Mouse (Mus musculus) liver, embryonic 16.5 days (tissue): Measurements from ENCODE around the gene Pskh1. TPM values are rescaled to one million over a fixed set of nuclear protein-coding genes. Genes with fewer than 3 reads are reported as not detected.
A peak's percentile ranks its signal among the peaks of the same experiment; 100 is the strongest.

ENCODE experiments used
- ATAC-seq: fragments of 200-750 bp; cut with Nextera tagmentation; 2 replicates; pipeline ENCODE4 v1.8.0; 2017; ENCODE audit warnings: low read depth, mild to moderate bottlenecking, moderate number of reproducible peaks, moderate library complexity
- H3K27ac ChIP-seq: fragments of 300-500 bp; sonication (generic); 2 replicates; pipeline ENCODE4 v1.5.1; 2014; ENCODE audit warnings: mild to moderate bottlenecking, low read length
- H3K27me3 ChIP-seq: fragments of 300-500 bp; sonication (generic); 2 replicates; pipeline ENCODE4 v1.6.1; 2014; ENCODE audit warnings: low read depth, low read length, mixed read lengths; ENCODE audit not compliant: control insufficient read depth, insufficient read depth
- H3K36me3 ChIP-seq: fragments of 300-500 bp; sonication (generic); 2 replicates; pipeline ENCODE4 v1.6.1; 2014; ENCODE audit warnings: mild to moderate bottlenecking; ENCODE audit not compliant: control insufficient read depth, insufficient read depth
- H3K4me1 ChIP-seq: fragments of 300-500 bp; sonication (generic); 2 replicates; pipeline ENCODE4 v1.6.1; 2014; ENCODE audit warnings: low read depth, low read length, mixed read lengths; ENCODE audit not compliant: control insufficient read depth
- H3K4me2 ChIP-seq: fragments of 300-500 bp; sonication (generic); 2 replicates; pipeline ENCODE4 v1.6.1; 2014; ENCODE audit warnings: low read depth, low read length, mixed read lengths
- H3K4me3 ChIP-seq: fragments of 300-500 bp; sonication (generic); 2 replicates; pipeline ENCODE4 v1.5.1; 2014; ENCODE audit warnings: low read depth, mild to moderate bottlenecking, low read length
- H3K9ac ChIP-seq: fragments of 300-500 bp; sonication (generic); 2 replicates; pipeline ENCODE4 v1.6.1; 2014; ENCODE audit warnings: low read depth, low read length
- H3K9me3 ChIP-seq: fragments of 300-500 bp; sonication (generic); replicated peaks from 2 replicates; pipeline ENCODE4 v1.6.1; 2016; ENCODE audit warnings: low read length; ENCODE audit not compliant: control insufficient read depth
- WGBS: fragments of 180-500 bp; shearing (Covaris S2); extraction: QIAGEN DNeasy Blood & Tissue Kit; methylation state at CpG from one replicate; pipeline ENCODE4 v1.1.7; 2014; ENCODE audit not compliant: insufficient replicate concordance; 5-methylcytosine and 5-hydroxymethylcytosine counted together
- polyA plus RNA-seq: library from polyadenylated mRNA; unstranded; fragments of >200 nt; fragmentation: Nextera tagmentation; extraction: Ambion mirVana; gene quantifications from 2 replicates; pipeline ENCODE4 v1.2.1, GENCODE M21; 2015

Gene Pskh1
- 10.0 and 12.2 TPM in 2 replicates for polyA plus RNA-seq

DNA sequence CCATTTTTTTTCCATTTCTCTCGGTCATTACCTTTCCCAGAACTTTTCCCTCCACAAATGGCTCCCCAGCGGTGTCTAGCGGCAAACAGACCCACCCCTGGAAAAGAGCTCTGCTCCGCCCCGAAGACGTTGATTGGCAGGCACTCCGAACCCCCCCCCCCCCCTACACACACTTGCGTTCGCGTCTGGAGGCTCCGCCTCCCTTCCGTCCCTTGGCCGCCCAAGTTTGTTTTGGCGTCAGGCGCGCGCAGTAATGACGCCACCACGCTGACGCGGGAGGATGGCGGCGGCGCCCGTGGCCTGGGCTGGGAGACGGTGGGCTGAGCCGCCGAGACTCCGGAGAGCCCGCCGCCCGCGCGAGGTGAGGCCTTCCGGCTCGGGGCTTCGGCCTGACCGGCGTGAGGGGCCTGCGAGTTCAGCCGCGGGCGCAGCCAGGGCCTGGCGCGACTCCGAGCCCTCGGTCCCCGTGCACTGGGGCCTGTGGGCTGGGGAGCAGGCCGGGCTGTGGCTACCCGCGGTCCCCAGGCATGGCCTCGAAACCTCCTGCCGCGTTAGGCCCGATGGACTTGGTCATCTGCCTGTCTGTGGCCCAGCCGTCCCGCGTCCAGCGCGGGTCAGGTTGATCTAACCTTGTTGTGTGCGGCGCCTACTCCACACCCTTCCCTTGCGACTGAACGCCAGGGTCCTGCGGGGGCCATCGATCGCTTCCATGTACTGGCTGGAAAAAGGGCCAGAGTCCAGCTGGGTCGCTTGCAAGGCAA lies at the start of gene Pskh1:
Pskh1 (plus strand) TSS at position 262 of the 761 bp plus-strand sequence.
- Histone ChIP-seq H3K4me3 (peak within 1 kb of the TSS; percentile 91), H3K9me3 (no peaks in the 10 kb centered on the region), H3K4me1 (peaks cover 16% of the 10 kb centered on the region), H3K9ac (peak within 1 kb of the TSS; percentile 99), H3K4me2 (peak within 1 kb of the TSS; percentile 80), H3K27ac (peak within 1 kb of the TSS; percentile 95), H3K27me3 (no peaks in the 10 kb centered on the region), H3K36me3 (no peaks in the 10 kb centered on the region)
- WGBS: under 1% methylated on average over 65 of the region's 68 CpGs
- peak; percentile 92 for ATAC-seq

DNA sequence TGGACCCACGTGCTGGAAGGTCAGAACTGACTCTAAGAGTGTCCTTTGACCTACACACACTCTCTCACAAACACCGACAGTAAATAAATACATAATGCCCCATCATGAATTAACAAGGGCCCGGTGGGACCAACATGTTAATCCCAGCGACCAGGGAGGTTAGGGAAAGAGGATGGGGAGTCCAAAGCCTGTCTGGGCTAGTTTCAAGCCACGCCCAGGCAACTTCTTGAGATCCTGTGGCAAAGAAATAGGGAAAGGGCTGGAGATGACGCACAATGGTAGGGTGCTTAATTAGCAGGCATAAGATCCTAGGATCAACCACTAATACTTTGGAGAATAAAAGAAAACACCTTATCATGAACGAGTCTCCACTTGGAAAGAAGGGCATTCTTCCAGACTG lies 49.6 kb upstream of the Pskh1 start:
- Histone ChIP-seq H3K9me3 (no peaks in the 10 kb centered on the region), H3K27me3 (no peaks in the 10 kb centered on the region), H3K4me1 (peaks cover 15% of the 10 kb centered on the region), H3K4me2 (peak overlapping the region; percentile 59), H3K4me3 (peak overlapping the region; percentile 50), H3K27ac (no peak overlapping the region), H3K36me3 (peaks cover 31% of the 10 kb centered on the region), H3K9ac (peak overlapping the region; percentile 17; the same call in 1 of the 2 replicates)
- WGBS: 70% methylated on average over 7 of the region's 7 CpGs
- ATAC-seq: no peak

DNA sequence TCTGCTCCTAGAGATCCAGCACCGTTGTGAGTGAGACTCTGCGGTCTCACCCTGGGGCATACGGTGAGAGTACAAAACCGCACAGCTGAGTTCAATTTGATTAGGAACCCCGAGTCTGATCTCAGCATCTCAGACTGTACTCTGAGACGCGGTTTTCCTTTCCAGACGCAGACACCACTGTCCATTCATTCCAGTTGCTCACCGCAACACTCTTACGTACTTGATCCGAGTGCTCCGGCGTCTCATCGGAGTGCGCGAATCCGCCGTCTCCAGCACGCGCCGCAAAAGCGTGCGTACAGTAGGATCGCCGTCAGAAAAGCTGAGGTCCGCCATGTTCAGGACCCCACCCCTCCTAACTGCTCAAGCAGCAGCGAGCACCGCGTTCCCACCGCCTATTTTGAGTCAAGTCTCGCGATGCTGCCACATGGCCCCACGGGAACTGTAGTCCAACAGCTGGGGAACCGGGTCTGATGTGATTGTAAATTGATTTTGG lies 48.5 kb upstream of the Pskh1 start:
- peaks cover 23% of the 10 kb centered on the region for H3K36me3 ChIP-seq
- H3K4me1 ChIP-seq: peaks cover 22% of the 10 kb centered on the region
- H3K4me3 ChIP-seq: peak overlapping the region; percentile 88
- H3K27me3 ChIP-seq: no peaks in the 10 kb centered on the region
- no peaks in the 10 kb centered on the region for H3K9me3 ChIP-seq
- ATAC-seq: peak; percentile 70
- peak overlapping the region; percentile 89 for H3K27ac ChIP-seq
- WGBS: under 1% methylated on average over 34 of the region's 34 CpGs
- H3K9ac ChIP-seq: peak overlapping the region; percentile 84
- peak overlapping the region; percentile 72 for H3K4me2 ChIP-seq

DNA sequence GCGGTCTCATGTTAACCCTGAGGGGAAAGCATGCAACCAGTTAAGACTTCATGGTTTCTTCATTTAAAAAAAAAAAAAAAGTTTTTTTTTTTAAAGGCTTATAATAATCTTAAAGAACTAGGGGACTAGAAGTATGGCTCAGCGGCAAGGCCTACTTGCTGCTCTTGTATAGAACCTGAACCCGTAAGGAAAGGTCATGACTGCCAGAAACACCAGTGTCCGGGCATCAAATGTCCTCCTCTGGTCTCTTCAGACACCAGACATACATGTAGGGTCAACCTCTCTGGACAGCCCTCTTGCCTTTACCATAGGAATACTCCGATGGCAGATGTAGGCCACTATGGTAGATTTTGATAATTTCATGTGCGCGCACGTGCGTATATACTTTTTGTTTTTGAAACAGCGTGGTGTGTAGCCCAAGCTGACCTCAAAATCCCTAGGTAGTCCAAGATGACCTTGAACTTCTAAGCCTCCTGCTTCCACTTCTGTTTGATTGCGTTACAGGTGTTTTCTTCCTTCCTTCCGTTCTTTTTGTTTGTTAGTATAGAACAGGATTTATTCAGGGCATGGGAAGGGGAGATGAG lies 48.0 kb upstream of the Pskh1 start:
- Histone ChIP-seq H3K27me3 (no peaks in the 10 kb centered on the region), H3K36me3 (peaks cover 17% of the 10 kb centered on the region), H3K4me1 (peaks cover 27% of the 10 kb centered on the region), H3K9me3 (no peaks in the 10 kb centered on the region), H3K4me2 (peak overlapping the region; percentile 72), H3K9ac (peak overlapping the region; percentile 84), H3K27ac (no peak overlapping the region), H3K4me3 (peak overlapping the region; percentile 88)
- 74% methylated on average over 12 of the region's 12 CpGs for WGBS
- ATAC-seq: no peak

DNA sequence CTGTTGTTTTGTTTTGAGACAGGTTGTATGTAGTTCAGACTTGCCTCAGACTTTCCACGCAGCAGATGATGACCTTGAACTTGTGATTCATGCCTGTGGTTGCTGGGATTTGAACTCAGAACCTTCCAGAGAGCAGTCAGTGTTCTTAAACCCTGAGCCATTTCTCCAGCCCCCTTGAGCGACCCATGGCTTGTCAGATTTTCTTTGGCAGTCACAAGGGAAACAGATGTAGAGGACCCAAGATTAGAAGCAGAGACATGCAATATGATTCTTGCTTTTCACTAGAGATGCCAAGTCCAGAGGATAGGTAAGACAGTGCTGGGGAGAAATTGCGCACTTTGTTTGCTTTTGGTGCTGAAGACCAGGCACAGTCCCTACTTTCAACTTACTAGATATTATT lies 47.1 kb upstream of the Pskh1 start, which contains the start of gene Cenpt:
Cenpt (minus strand) TSS at position 101 of the 400 bp plus-strand sequence.
- ATAC-seq: no peak
- Histone ChIP-seq H3K4me1 (peaks cover 37% of the 10 kb centered on the region), H3K9me3 (no peaks in the 10 kb centered on the region), H3K36me3 (peaks cover 12% of the 10 kb centered on the region), H3K9ac (no peak within 1 kb of the TSS), H3K4me3 (peak within 1 kb of the TSS; percentile 88), H3K27ac (no peak within 1 kb of the TSS), H3K27me3 (no peaks in the 10 kb centered on the region), H3K4me2 (peak within 1 kb of the TSS; percentile 72; the same call in 1 of the 2 replicates)
- WGBS: 71% methylated on average over 3 of the region's 3 CpGs

DNA sequence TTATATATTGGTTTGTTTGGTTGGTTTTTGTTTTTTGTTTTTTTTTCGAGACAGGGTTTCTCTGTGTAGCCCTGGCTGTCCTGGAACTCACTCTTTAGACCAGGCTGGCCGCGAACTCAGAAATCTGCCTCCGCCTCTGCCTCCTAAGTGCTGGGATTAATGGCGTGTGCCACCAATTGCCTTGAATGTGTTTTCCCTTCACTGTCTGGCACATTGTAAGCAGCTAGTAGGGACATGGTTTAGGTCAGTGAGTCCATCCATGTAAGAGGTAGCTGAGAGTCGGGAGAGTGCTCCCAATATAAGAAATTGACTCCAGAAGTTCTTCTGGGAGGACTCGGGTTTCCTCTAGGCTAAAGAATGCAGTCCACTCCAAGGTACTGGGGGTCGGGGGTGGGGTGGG lies 45.9 kb upstream of the Pskh1 start:
- H3K4me1 ChIP-seq: peaks cover 48% of the 10 kb centered on the region
- ATAC-seq: no peak
- H3K9ac ChIP-seq: peak overlapping the region; percentile 87
- peak overlapping the region; percentile 79 for H3K4me3 ChIP-seq
- peaks cover 5% of the 10 kb centered on the region for H3K36me3 ChIP-seq
- H3K9me3 ChIP-seq: no peaks in the 10 kb centered on the region
- peak overlapping the region; percentile 86 for H3K27ac ChIP-seq
- H3K27me3 ChIP-seq: no peaks in the 10 kb centered on the region
- WGBS: 33% methylated on average over 8 of the region's 8 CpGs
- peak overlapping the region; percentile 94 for H3K4me2 ChIP-seq

DNA sequence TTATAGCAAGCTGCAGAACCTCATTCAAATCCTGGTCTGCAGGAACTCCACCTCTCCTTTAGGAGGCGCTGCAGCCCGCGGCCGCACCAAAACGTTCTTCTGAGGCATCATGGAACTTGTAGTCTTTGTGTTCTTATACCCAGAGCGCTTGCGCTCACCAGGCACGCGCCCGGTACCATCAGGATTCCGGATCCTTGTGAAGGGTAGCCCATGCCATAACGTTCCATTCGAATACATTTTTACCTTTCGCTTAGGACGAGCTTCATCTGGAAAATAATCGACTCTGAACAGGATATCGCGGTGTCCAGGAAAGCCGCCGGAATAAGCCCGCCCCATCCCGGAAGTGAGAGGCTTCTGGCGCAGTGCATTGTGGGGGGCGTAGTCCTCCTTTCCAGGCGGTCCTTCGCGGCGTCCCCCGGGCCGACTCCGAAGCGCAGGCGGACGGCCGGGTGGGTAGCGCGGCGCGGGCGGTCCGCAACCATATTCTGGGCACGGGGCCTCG lies 45.5 kb upstream of the Pskh1 start, which contains the start of gene Thap11:
Thap11 (plus strand) TSS at position 418 of the 502 bp plus-strand sequence.
- Histone ChIP-seq H3K4me1 (peaks cover 52% of the 10 kb centered on the region), H3K36me3 (peaks cover 2% of the 10 kb centered on the region; the same call in 1 of the 2 replicates)
- 0% methylated on average over 43 of the region's 43 CpGs for WGBS

DNA sequence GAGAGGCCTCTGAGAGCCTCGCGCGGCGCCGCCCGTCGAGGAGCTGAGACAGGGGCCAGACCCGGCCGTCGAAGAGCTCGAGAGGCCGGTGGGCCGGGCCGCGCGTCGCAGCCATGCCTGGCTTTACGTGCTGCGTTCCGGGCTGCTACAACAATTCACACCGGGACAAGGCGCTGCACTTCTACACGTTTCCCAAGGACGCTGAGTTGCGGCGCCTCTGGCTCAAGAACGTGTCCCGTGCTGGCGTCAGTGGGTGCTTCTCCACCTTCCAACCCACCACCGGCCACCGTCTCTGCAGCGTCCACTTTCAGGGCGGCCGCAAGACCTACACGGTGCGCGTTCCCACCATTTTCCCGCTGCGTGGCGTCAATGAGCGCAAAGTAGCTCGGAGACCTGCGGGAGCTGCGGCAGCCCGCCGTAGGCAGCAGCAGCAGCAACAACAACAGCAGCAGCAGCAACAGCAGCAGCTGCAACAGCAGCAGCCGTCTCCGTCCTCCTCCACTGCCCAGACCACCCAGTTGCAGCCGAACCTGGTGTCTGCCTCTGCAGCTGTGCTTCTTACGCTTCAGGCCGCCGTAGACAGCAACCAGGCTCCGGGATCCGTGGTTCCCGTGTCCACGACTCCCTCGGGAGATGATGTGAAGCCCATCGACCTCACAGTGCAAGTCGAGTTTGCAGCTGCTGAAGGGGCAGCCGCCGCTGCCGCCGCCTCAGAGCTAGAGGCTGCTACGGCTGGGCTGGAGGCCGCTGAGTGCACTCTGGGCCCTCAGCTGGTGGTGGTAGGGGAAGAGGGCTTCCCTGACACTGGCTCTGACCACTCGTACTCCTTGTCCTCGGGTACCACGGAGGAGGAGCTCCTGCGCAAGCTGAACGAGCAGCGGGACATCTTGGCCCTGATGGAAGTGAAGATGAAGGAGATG lies 44.7 kb upstream of the Pskh1 start:
- Histone ChIP-seq H3K36me3 (peaks cover 2% of the 10 kb centered on the region; the same call in 1 of the 2 replicates), H3K27ac (peak overlapping the region; percentile 86), H3K4me2 (peak overlapping the region; percentile 94), H3K4me3 (peak overlapping the region; percentile 79), H3K9ac (peak overlapping the region; percentile 87), H3K27me3 (no peaks in the 10 kb centered on the region), H3K4me1 (peaks cover 52% of the 10 kb centered on the region), H3K9me3 (no peaks in the 10 kb centered on the region)
- under 1% methylated on average over 71 of the region's 71 CpGs for WGBS
- peak; percentile 24 for ATAC-seq

More for the DNA sequence above, 45.5 kb upstream of the Pskh1 start, which contains the start of gene Thap11:
- Histone ChIP-seq H3K27ac (peak within 1 kb of the TSS; percentile 86), H3K4me3 (peak within 1 kb of the TSS; percentile 79), H3K9ac (peak within 1 kb of the TSS; percentile 87), H3K27me3 (no peaks in the 10 kb centered on the region), H3K9me3 (no peaks in the 10 kb centered on the region), H3K4me2 (peak within 1 kb of the TSS; percentile 94)
- ATAC-seq: peak; percentile 84
